Mouse (Mus musculus) stomach, postnatal 0 days (tissue): Measurements from ENCODE around the gene Slc24a3.

Experiments used
- CTCF ChIP-seq: IDR thresholded peaks from 2 replicates; pipeline ENCODE4 v1.5.1; 2016; ENCODE audit warnings: antibody characterized with exemption, low read depth, mild to moderate bottlenecking, moderate library complexity
- EP300 ChIP-seq: optimal IDR thresholded peaks from 2 replicates; pipeline ENCODE3; 2016; ENCODE audit warnings: antibody characterized with exemption

DNA sequence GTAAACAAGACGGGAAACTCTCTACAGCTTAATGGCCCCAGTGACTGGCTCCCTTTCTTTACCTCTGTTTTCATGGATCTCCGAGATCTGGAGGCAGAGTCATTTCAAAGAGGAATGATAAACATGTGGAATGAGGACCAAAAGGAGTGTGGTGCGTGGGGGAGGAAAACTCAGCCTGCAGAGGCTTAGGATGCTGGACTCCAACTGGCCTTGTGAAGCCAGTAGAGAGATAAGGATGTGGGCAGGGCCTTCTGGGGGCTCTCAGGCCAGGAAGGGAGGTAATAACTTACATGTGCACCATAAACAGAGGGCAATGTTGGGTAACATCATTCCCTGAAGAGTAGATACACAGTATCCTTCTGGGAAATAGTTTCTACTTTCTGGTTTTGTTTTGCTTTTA, 515.4 kb downstream of the Slc24a3 start:
- no peak for TF ChIP-seq CTCF
- TF ChIP-seq EP300: no peak
